Mouse (Mus musculus) brain, embryonic 14.5 days (tissue): Measurements from ENCODE around the gene Ripk3. TPM values are rescaled to one million over a fixed set of nuclear protein-coding genes. Genes with fewer than 3 reads are reported as not detected.
A peak's percentile ranks its signal among the peaks of the same experiment; 100 is the strongest.

Experiments used
- DNase-seq: peaks from one replicate; pipeline ENCODE4 v3.0.0-alpha.2; 2011; ENCODE audit warnings: low read depth
- CTCF ChIP-seq: fragments of 200-500 bp; IDR thresholded peaks from 2 replicates; pipeline ENCODE4 v1.5.1; 2012; ENCODE audit warnings: inconsistent platforms, mild to moderate bottlenecking, moderate library complexity, borderline replicate concordance; ENCODE audit not compliant: insufficient read depth, insufficient read length; ENCODE audit errors: extremely low read depth
- POLR2A ChIP-seq: fragments of 200-500 bp; IDR thresholded peaks from 2 replicates; pipeline ENCODE4 v1.6.1; 2012; ENCODE audit warnings: mild to moderate bottlenecking, inconsistent platforms, borderline replicate concordance; ENCODE audit not compliant: poor library complexity, insufficient read depth, insufficient read length, severe bottlenecking; ENCODE audit errors: extremely low read depth
- polyA plus RNA-seq: library from polyadenylated mRNA; depleted of rRNA; stranded (reverse); fragments of >200 nt; gene quantifications from 2 replicates; pipeline ENCODE4 v1.2.3, GENCODE M21; 2012

The Ripk3 gene
- polyA plus RNA-seq, 1 experiment = 2.6 TPM

GRCm38 (mm10) chr14:55793461-55793860 lies 4.8 kb upstream of the Ripk3 start:
- no peak for DNase-seq
- TF ChIP-seq CTCF (no peak), POLR2A (no peak)

DNA sequence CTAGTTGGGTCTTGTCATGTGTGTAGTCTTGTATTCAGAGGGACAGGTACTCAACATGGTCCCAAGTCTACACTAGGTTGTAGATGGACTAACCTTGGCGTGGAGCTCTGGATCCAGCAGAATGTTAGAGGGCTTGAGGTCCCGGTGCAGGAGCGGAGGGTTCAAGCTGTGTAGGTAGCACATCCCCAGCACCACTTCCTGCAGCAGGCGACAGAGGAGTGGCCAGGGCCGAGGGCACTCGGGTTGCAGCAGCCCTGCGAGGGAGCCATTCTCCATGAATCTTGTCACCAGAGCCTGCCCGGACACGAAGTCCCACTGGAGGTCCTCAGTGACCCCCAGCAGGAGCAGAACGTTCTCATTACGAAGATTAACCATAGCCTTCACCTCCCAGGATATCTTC lies 934 bp downstream of the Ripk3 start:
- TF ChIP-seq POLR2A (no peak), CTCF (no peak)

GRCm38 (mm10) chr14:55785195-55785594 lies 3.5 kb downstream of the Ripk3 start:
- DNase-seq = no peak

More for the DNA sequence above, 934 bp downstream of the Ripk3 start:
- no peak for DNase-seq

GRCm38 (mm10) chr14:55783958-55784235 lies 4.8 kb downstream of the Ripk3 start, which contains the start of gene Adcy4:
TSS of gene Adcy4 (minus strand) at chr14:55784095.
- no peak for TF ChIP-seq POLR2A
- no peak for DNase-seq

More at GRCm38 (mm10) chr14:55785195-55785594, 3.5 kb downstream of the Ripk3 start:
- TF ChIP-seq CTCF (peak; percentile 12; the same call in 1 of the 2 replicates), POLR2A (no peak)

DNA sequence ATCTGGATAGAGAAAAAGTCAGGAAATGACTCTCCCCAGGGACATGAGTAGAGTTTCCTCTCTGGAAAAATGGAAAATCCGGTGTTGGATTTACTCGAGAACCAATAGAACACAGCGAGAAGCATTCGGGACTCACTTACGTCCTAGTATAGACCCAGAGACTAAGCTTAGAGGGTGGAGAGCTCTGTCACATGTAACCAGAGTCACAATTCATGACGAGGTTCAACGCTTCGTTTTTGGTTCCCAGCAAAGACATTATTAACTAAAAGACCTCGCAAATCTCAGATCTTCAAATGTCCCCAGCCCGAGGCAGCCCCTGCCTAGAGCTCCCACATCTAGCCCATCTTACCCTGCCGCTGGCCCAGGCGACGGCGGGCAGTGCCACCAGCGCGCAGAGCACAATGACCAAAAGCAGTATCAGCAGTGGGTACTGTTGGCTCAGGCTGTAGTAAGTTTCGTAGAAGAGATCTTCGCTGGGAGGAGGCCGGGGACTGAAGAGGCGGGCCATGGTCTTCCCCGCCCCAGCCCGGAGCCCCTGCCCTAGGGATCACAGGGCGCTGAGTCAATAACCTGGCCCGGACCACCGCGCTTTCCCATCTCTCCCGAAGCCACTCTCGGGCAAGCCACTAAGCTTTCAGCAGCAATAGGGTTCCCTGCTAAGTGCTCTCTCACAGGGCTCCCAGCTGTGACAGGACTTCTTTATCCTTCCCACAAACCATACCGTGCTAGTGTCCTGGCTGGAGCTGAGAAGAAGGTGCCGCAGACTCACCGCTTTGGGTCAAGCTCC lies 5.3 kb downstream of the Ripk3 start:
- TF ChIP-seq CTCF (no peak), POLR2A (no peak)
- peak; percentile 35 for DNase-seq

- no peak for DNase-seq
- TF ChIP-seq CTCF (no peak), POLR2A (no peak)
These were observed 6.2 kb downstream of the Ripk3 start for GRCm38 (mm10) chr14:55782361-55782960.

- DNase-seq = peak; percentile 90
- TF ChIP-seq CTCF = peak; percentile 96
- TF ChIP-seq POLR2A = no peak
These were observed 7.4 kb downstream of the Ripk3 start for GRCm38 (mm10) chr14:55781310-55781709.

GRCm38 (mm10) chr14:55780736-55781135 lies 7.9 kb downstream of the Ripk3 start:
- TF ChIP-seq CTCF (no peak), POLR2A (no peak)
- DNase-seq = no peak

- TF ChIP-seq CTCF = no peak
- no peak for TF ChIP-seq POLR2A
- DNase-seq = no peak
These were observed 9.0 kb downstream of the Ripk3 start for GRCm38 (mm10) chr14:55779656-55780055.

DNA sequence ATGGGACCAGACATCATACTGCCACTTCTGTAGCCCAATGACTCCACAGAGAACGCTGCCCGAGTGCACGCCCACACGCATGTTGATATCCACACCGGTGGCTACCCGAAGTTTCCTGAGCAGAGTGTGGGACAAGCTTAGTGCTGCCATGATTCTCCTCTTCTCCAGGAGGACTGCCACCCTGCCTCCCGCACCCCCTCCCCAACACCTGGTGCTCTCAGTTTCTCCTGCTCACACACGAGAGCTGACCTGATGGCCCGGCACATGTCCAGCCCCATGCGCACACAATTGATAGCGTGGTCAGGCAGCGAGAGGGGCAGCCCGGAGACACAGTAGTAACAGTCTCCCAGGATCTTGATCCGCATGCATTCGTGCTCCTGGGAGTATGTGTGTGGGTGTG lies 10.0 kb downstream of the Ripk3 start:
- no peak for DNase-seq
- no peak for TF ChIP-seq POLR2A
- TF ChIP-seq CTCF = no peak

GRCm38 (mm10) chr14:55777806-55778205 lies 10.9 kb downstream of the Ripk3 start:
- no peak for TF ChIP-seq CTCF
- TF ChIP-seq POLR2A = no peak

DNA sequence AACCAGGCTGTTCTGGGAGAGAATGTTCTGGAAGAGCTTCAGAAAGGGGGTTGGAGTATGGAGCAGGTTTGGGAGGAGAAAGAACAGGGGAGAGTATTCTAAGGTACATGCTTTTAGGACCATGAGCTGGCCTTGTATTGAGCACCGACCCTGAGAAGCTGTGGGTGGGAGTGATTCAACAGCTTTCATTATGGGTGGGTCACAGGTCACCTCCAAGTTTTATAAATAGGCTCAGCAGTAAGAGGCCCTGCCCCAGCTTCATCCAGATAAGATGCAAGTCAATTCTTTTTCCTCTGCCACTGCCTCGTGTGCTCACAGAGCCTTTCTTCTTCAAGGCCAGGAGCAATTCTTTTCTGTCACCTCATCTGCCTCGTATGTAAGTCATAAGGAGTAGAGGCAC lies 11.5 kb downstream of the Ripk3 start:
- no peak for TF ChIP-seq POLR2A
- TF ChIP-seq CTCF = no peak
- DNase-seq = no peak

More at GRCm38 (mm10) chr14:55777806-55778205, 10.9 kb downstream of the Ripk3 start:
- DNase-seq = no peak

- TF ChIP-seq POLR2A = no peak
- no peak for TF ChIP-seq CTCF
- DNase-seq = no peak
These were observed 12.0 kb downstream of the Ripk3 start for GRCm38 (mm10) chr14:55776711-55777110.
